Mouse (Mus musculus) neutrophil, adult 83 days (primary cell): Measurements from ENCODE around the gene 9230104L09Rik. TPM values are rescaled to one million over a fixed set of nuclear protein-coding genes. Genes with fewer than 3 reads are reported as not detected.

Source experiments
- total RNA-seq, 2 experiments: library from RNA; stranded (reverse); gene quantifications; one replicate each; pipeline ENCODE4 v1.2.4; 2023

Gene 9230104L09Rik
- total RNA-seq: not detected

GRCm38 (mm10) chr2:148864966-148865365, at the start of gene 9230104L09Rik:
TSS of gene 9230104L09Rik (minus strand) at chr2:148865038.

GRCm38 (mm10) chr2:148875335-148875811, 10.5 kb upstream of the 9230104L09Rik start, which contains the start of gene Cst3:
TSS of gene Cst3 (minus strand) at chr2:148875692.

GRCm38 (mm10) chr2:148834912-148835311, 29.9 kb downstream of the 9230104L09Rik start, which contains the start of gene Cst9:
TSS of gene Cst9 (plus strand) at chr2:148835147.

GRCm38 (mm10) chr2:148819909-148820308, 44.9 kb downstream of the 9230104L09Rik start, which contains the start of gene Cst13:
TSS of gene Cst13 (plus strand) at chr2:148820081.

GRCm38 (mm10) chr2:148798485-148798884, 66.4 kb downstream of the 9230104L09Rik start, which contains the start of gene Cst8:
TSS of gene Cst8 (plus strand) at chr2:148798785.

Other genes starting within 250 kb of the 9230104L09Rik start
- gene Nxt1, start 192.4 kb downstream of the 9230104L09Rik start, total RNA-seq: 10 to 100 TPM; 27.3 to 28.1 TPM
- gene Gzf1, start 184.0 kb downstream of the 9230104L09Rik start, total RNA-seq: 10 to 100 TPM; 15.2 to 15.5 TPM
- 1 to 10 TPM; 1.5 to 2.3 TPM for gene Napb, start 132.6 kb downstream of the 9230104L09Rik start, total RNA-seq
- gene Cstl1, start 114.7 kb downstream of the 9230104L09Rik start, total RNA-seq: not detected
- gene Cst11, start 93.5 kb downstream of the 9230104L09Rik start, total RNA-seq: not detected
- not detected for gene 8030411F24Rik, start 83.0 kb downstream of the 9230104L09Rik start, total RNA-seq
- not detected for gene Cst12, start 75.7 kb downstream of the 9230104L09Rik start, total RNA-seq
- not detected for gene Cst8, start 66.3 kb downstream of the 9230104L09Rik start, total RNA-seq
- not detected for gene Cst13, start 45.0 kb downstream of the 9230104L09Rik start, total RNA-seq
- gene Cst9, start 29.9 kb downstream of the 9230104L09Rik start, total RNA-seq: not detected
- gene Cst3, start 10.7 kb upstream of the 9230104L09Rik start, total RNA-seq: 100 to 1,000 TPM; 600 to 630 TPM
- not detected for gene Gm1330, start 138.2 kb upstream of the 9230104L09Rik start, total RNA-seq
- not detected for gene Gm10750, start 152.2 kb upstream of the 9230104L09Rik start, total RNA-seq